Mouse (Mus musculus): ENCODE data around the gene Inpp1.

Inpp1 gene

GRCm38 (mm10) chr1:52792701-52793100, 24.8 kb downstream of the Inpp1 start:
- no peak for DNase-seq (ENCODE audit: low read depth)

- DNase-seq (ENCODE audit: low read depth) = no peak
These were observed 30.2 kb downstream of the Inpp1 start for GRCm38 (mm10) chr1:52787254-52787653.

GRCm38 (mm10) chr1:52765176-52766111, 52.0 kb downstream of the Inpp1 start:
- peak; percentile 91 for DNase-seq (ENCODE audit: low read depth)

GRCm38 (mm10) chr1:52763894-52764809, 53.3 kb downstream of the Inpp1 start:
- DNase-seq (ENCODE audit: low read depth) = peak; percentile 47

GRCm38 (mm10) chr1:52758174-52758573, 59.3 kb downstream of the Inpp1 start:
- no peak for DNase-seq (ENCODE audit: low read depth)

- DNase-seq (ENCODE audit: low read depth) = no peak
These were observed 63.2 kb downstream of the Inpp1 start for GRCm38 (mm10) chr1:52754331-52754730.

- DNase-seq (ENCODE audit: low read depth) = peak; percentile 67
These were observed 63.7 kb downstream of the Inpp1 start for GRCm38 (mm10) chr1:52753828-52754227.

GRCm38 (mm10) chr1:52752706-52753105, 64.8 kb downstream of the Inpp1 start:
- DNase-seq (ENCODE audit: low read depth) = peak; percentile 82

GRCm38 (mm10) chr1:52751634-52752033, 65.9 kb downstream of the Inpp1 start:
- DNase-seq (ENCODE audit: low read depth) = no peak

GRCm38 (mm10) chr1:52749978-52750377, 67.5 kb downstream of the Inpp1 start:
- no peak for DNase-seq (ENCODE audit: low read depth)

- DNase-seq (ENCODE audit: low read depth) = peak; percentile 69
These were observed 69.2 kb downstream of the Inpp1 start for GRCm38 (mm10) chr1:52748260-52748659.

GRCm38 (mm10) chr1:52742567-52742966, 74.9 kb downstream of the Inpp1 start:
- DNase-seq (ENCODE audit: low read depth) = no peak
